Comparison of ENCODE assay signal across 9 mouse cellular contexts in the genomic region with DNA sequence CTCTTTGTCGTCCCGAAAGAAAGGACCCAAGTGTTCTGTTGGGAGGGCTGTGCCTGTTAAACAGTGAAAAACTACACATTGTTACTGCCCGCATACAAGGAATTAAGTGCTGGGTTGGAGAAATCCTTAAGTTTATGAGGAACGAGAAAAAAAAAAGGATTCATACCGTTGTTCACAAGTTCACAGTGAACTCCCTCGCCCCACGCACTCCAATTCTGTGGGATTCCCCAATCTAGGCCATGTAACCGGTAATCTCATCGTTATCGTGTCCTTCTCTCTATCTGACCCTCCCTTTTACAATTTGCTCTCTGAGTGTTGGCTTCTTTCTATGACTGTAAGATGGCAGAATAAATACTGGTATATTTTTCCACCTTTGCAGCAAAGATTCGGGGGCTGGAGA. TPM values are rescaled to one million over a fixed set of nuclear protein-coding genes. Genes with fewer than 3 reads are reported as not detected.
DNase-seq lines count a peak whose midpoint lies in the region; ATAC-seq and TF ChIP-seq lines count a peak whose summit lies in the region.
"Had no signal": no experiment of that assay in that cellular context is flagged by ENCODE, and none has a peak within 500 bp of the region (broad histone marks: within the 10 kb centered on the region; RNA-seq: fewer than 3 reads in every experiment).

No protein-coding gene starts in this region.

- H3K27me3 ChIP-seq in megakaryocyte, embryonic 14.5 days (replicated peaks): peaks cover 34% of the 10 kb centered on the region
- H3K27me3 ChIP-seq in limb, embryonic 14.5 days (ENCODE audit: control insufficient read depth, insufficient read depth, low read length): peaks cover 83% of the 10 kb centered on the region
- peaks cover 62% of the 10 kb centered on the region for H3K27me3 ChIP-seq in stomach, embryonic 16.5 days (ENCODE audit: control insufficient read depth, insufficient read depth, low read length)

- TF ChIP-seq CTCF in gastrocnemius, adult 2 months (IDR thresholded peaks at IDR 0.05): no peak

- intact Hi-C loops in gastrocnemius, adult 2 months (cut with DNase I): no loop called here

- peak overlapping the region; percentile 97 for H3K4me3 ChIP-seq in gastrocnemius, adult 2 months
- peak overlapping the region; percentile 99 for H3K4me3 ChIP-seq in megakaryocyte, embryonic 14.5 days (replicated peaks)
- H3K4me3 ChIP-seq in limb, embryonic 14.5 days (replicated peaks; ENCODE audit: low read length): peak overlapping the region; percentile 46
- H3K4me3 ChIP-seq in stomach, embryonic 16.5 days (replicated peaks; ENCODE audit: low read length): peak overlapping the region; percentile 62

- no peak for TF ChIP-seq POLR2A in limb, embryonic 14.5 days (IDR thresholded peaks at IDR 0.05; ENCODE audit: borderline replicate concordance, extremely low read depth, insufficient read depth, insufficient read length)

- no peak for DNase-seq in gastrocnemius, adult 2 months
- DNase-seq in gastrocnemius, postnatal 10 days: no peak
- no peak for DNase-seq in limb, embryonic 14.5 days (ENCODE audit: low spot score)
- DNase-seq in cerebellum, postnatal 25 days: no peak
- no peak for DNase-seq in adrenal gland, adult 2 months

- under 1% methylated on average over 11 of the region's 11 CpGs for WGBS in limb, embryonic 14.5 days
- WGBS in stomach, embryonic 16.5 days: 5% methylated on average over 11 of the region's 11 CpGs

- no peaks in the 10 kb centered on the region for H3K9me3 ChIP-seq in megakaryocyte, embryonic 14.5 days
- no peaks in the 10 kb centered on the region for H3K9me3 ChIP-seq in limb, embryonic 14.5 days (ENCODE audit: control insufficient read depth, low read length)
- H3K9me3 ChIP-seq in stomach, embryonic 16.5 days (replicated peaks; ENCODE audit: control insufficient read depth, low read length): no peaks in the 10 kb centered on the region

- H3K9ac ChIP-seq in limb, embryonic 14.5 days (ENCODE audit: low read depth, low read length, severe bottlenecking): no peak overlapping the region
- peak overlapping the region; percentile 69; the same call in 1 of the 2 replicates for H3K9ac ChIP-seq in stomach, embryonic 16.5 days (ENCODE audit: low read length)

- peak overlapping the region; percentile 91 for H3K27ac ChIP-seq in gastrocnemius, adult 2 months
- H3K27ac ChIP-seq in limb, embryonic 14.5 days (replicated peaks; ENCODE audit: low read depth, low read length): no peak overlapping the region
- H3K27ac ChIP-seq in stomach, embryonic 16.5 days (ENCODE audit: low read length): no peak overlapping the region

- H3K4me1 ChIP-seq in megakaryocyte, embryonic 14.5 days: peaks cover 37% of the 10 kb centered on the region
- no peaks in the 10 kb centered on the region for H3K4me1 ChIP-seq in limb, embryonic 14.5 days (ENCODE audit: control insufficient read depth, insufficient read depth, low read length)
- peaks cover 2% of the 10 kb centered on the region; the same call in 1 of the 2 replicates for H3K4me1 ChIP-seq in stomach, embryonic 16.5 days (ENCODE audit: control insufficient read depth, insufficient read depth, low read length)

- peaks cover 29% of the 10 kb centered on the region for H3K36me3 ChIP-seq in megakaryocyte, embryonic 14.5 days (replicated peaks; ENCODE audit: low read length)
- H3K36me3 ChIP-seq in limb, embryonic 14.5 days (ENCODE audit: control insufficient read depth, insufficient read depth, low read length): no peaks in the 10 kb centered on the region
- no peaks in the 10 kb centered on the region for H3K36me3 ChIP-seq in stomach, embryonic 16.5 days (ENCODE audit: control insufficient read depth, insufficient read depth, low read length)

- peak overlapping the region; percentile 87 for H3K4me2 ChIP-seq in limb, embryonic 14.5 days (replicated peaks; ENCODE audit: low read depth, low read length, severe bottlenecking)
- peak overlapping the region; percentile 80 for H3K4me2 ChIP-seq in stomach, embryonic 16.5 days (ENCODE audit: low read depth, low read length)

- ATAC-seq in megakaryocyte, adult 5-6 weeks (ENCODE audit: poor library complexity, severe bottlenecking): no peak
- no peak for ATAC-seq in limb, embryonic 14.5 days (ENCODE audit: low FRiP score, low read depth)
- ATAC-seq in stomach, embryonic 16.5 days (ENCODE audit: insufficient read depth, low FRiP score): no peak

RNA-seq across cellular contexts. Expression of a gene that starts 0.8 kb away (rescaled TPM):
- under 1 TPM; 0.74 to 0.92 TPM for total RNA-seq in gastrocnemius, adult 2 months (2021)
- under 1 TPM; 0.16 to 0.50 TPM for total RNA-seq in gastrocnemius, postnatal 10 days (2021)
- polyA plus RNA-seq in megakaryocyte, embryonic 14.5 days (2012; ENCODE audit: insufficient read depth, low replicate concordance): 24.7 and 31.6 TPM in 2 replicates
- not detected in 2 replicates for total RNA-seq in megakaryocyte, adult 5-6 weeks (2015)
- total RNA-seq in megakaryocyte, adult 5-6 weeks (2017): 0.41 TPM in 1 of 2 replicates, not detected in the other
- 1.4 and 1.8 TPM in 2 replicates for polyA plus RNA-seq in limb, embryonic 14.5 days (2012; rRNA removed)
- 3.0 and 4.4 TPM in 2 replicates for polyA plus RNA-seq in limb, embryonic 14.5 days (2014; fragmentation: Nextera tagmentation; extraction: Ambion mirVana)
- polyA plus RNA-seq in stomach, embryonic 16.5 days (2015; fragmentation: Nextera tagmentation; extraction: Ambion mirVana): 11.6 TPM in 2 replicates
- total RNA-seq in adrenal gland, adult 2 months (2021): 10 to 100 TPM in 1 of 2 experiments, 1 to 10 TPM in 1; 6.8 to 10.3 TPM
- 13.6 and 20.7 TPM in 2 replicates for polyA plus RNA-seq in adrenal gland, adult 2 months (2012; rRNA removed)

RNA-seq across cellular contexts. Expression of a gene that starts 15.5 kb away (rescaled TPM):
- not detected for total RNA-seq in gastrocnemius, adult 2 months (2021)
- total RNA-seq in gastrocnemius, postnatal 10 days (2021): under 1 TPM; 0.29 to 0.45 TPM
- 232 and 254 TPM in 2 replicates for polyA plus RNA-seq in megakaryocyte, embryonic 14.5 days (2012; ENCODE audit: insufficient read depth, low replicate concordance)
- total RNA-seq in megakaryocyte, adult 5-6 weeks (2015): not detected in 2 replicates
- not detected in 2 replicates for total RNA-seq in megakaryocyte, adult 5-6 weeks (2017)
- 0.47 TPM in 2 replicates for polyA plus RNA-seq in limb, embryonic 14.5 days (2012; rRNA removed)
- not detected in 2 replicates for polyA plus RNA-seq in limb, embryonic 14.5 days (2014; fragmentation: Nextera tagmentation; extraction: Ambion mirVana)
- polyA plus RNA-seq in stomach, embryonic 16.5 days (2015; fragmentation: Nextera tagmentation; extraction: Ambion mirVana): not detected in 2 replicates
- total RNA-seq in adrenal gland, adult 2 months (2021): 1 to 10 TPM; 2.1 to 3.4 TPM
- 9.4 and 10.3 TPM in 2 replicates for polyA plus RNA-seq in adrenal gland, adult 2 months (2012; rRNA removed)
- total RNA-seq: gastrocnemius, postnatal 36 days had no signal

Comparison
In these comparisons a context has a peak if more than half of its experiments do, and no peak if none do; other contexts are left out.
1. H3K4me3 ChIP-seq: peak in every context shown above with its lines; median percentile 99 in megakaryocyte, embryonic 14.5 days; 97 in gastrocnemius, adult 2 months; 62 in stomach, embryonic 16.5 days; 46 in limb, embryonic 14.5 days.
2. RNA of a gene that starts 0.8 kb away (total RNA-seq): 6.8 to 10.3 TPM in adrenal gland, adult 2 months; 0.74 to 0.92 TPM in gastrocnemius, adult 2 months, 0.16 to 0.50 TPM in gastrocnemius, postnatal 10 days and 0.41 TPM in megakaryocyte, adult 5-6 weeks; every median in the first group is over 4 times any median in the second.